Mouse (Mus musculus) hematopoietic stem cell, adult 5-6 weeks (primary cell): ENCODE results near the gene Plcxd2. TPM values are rescaled to one million over a fixed set of nuclear protein-coding genes. Genes with fewer than 3 reads are reported as not detected.

Source experiments
- ATAC-seq, 2 experiments: fragments of 125-278 bp in 1 of 2; replicated peaks in 1 of 2; 2 replicates each; pipeline ENCODE4 v1.8.0; 2016 to 2017; ENCODE audit warnings: inconsistent platforms in 2 of 2, mild to moderate bottlenecking in 2 of 2, moderate number of reproducible peaks in 2 of 2, low read depth in 1 of 2, moderate TSS enrichment in 1 of 2; ENCODE audit not compliant: low FRiP score in 2 of 2, poor library complexity in 2 of 2, severe bottlenecking in 2 of 2, insufficient read depth in 1 of 2, low TSS enrichment in 1 of 2
- total RNA-seq: library from RNA; stranded (forward); fragments of 172-1452, 232-1000 nt; gene quantifications from 2 replicates; pipeline ENCODE4 v1.2.3, GENCODE M21; 2017

The Plcxd2 gene
- total RNA-seq, 1 experiment from 2014 or later: 4.5 TPM

GRCm38 (mm10) chr16:45953394-45953793 is 56.6 kb downstream of the Plcxd2 start, which contains the start of gene Phldb2:
Gene Phldb2, minus strand, starts transcription at chr16:45953598.
- no peak for ATAC-seq

GRCm38 (mm10) chr16:45952501-45952900 is 57.5 kb downstream of the Plcxd2 start:
- ATAC-seq: peak; percentile 88 to 89

GRCm38 (mm10) chr16:45952035-45952434 is 58.0 kb downstream of the Plcxd2 start:
- ATAC-seq: peak in 1 of 2 experiments; percentile 42; a peak in 1 of 4 replicates

DNA sequence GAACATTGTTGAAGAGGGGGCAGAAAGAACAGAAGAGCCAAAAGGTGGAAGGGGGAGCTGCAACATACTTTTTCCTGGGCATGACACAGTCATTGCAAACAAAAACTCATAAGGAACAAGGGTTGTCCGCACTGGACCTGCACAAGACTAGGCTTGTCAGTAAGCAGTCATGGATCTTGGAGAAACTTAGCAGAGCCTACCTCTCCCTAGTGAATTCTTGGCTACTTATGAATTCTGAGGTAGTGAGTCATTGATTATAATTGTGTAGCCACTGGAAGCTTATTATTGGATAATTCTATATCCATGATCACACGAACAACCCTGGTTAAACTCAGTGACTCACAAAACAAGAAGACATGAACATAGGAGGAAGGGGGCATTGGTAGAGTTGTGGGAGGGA is 63.7 kb downstream of the Plcxd2 start:
- no peak for ATAC-seq

GRCm38 (mm10) chr16:45945649-45946048 is 64.4 kb downstream of the Plcxd2 start:
- no peak for ATAC-seq

- no peak for ATAC-seq
Measured at GRCm38 (mm10) chr16:45945174-45945631, 64.8 kb downstream of the Plcxd2 start.

DNA sequence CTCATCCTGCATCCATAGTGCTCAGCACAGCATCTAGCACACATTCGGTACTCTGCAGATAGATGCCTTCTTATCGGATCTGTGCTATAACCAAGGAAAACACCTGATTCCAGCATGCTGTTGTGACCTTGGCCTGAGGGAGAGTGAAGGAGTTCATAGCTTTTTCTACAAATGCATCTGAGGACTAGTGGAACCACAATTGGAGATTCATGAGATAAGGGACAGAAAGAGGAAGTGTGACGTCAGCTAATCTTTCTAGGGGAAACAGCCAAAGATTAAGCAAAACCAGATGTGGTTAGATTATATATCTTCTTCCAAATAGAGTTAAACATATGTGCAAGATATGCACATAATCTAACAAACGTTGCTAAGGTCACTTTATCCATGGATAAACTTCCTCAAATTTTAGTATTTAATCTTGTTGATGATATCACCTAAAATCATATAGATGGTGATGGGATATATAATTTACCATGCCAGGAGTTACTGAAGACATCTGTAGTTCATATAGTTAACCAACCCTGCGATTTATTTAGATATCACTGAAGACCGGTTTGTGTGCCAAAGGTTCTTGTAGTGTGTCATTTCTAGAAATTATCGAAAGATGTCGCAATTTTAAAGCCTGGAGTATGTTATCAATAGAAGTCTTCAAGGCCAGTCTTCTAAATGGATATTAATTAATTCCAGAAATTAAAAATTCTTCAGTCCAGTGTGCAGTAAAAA is 67.7 kb downstream of the Plcxd2 start:
- peak; percentile 91 to 92 for ATAC-seq

DNA sequence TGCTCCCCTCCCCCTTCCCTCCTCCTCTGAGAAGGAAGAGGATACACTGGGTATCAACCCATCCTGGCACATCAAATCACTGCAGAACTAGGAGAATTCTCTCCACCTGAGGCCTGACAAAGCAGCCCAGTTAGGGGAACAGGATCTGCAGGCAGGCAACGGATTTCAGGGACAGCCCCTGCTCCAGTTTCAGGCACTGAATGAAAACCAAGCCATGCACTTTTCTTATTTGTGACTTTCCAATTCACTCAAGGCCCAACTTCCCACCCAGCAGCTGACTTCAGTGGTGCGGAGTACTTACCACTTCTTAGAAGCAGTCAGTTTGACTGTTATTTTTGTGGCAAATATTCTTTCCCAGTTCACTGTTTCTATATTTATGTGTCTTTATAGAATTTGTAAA is 69.3 kb downstream of the Plcxd2 start:
- no peak for ATAC-seq

DNA sequence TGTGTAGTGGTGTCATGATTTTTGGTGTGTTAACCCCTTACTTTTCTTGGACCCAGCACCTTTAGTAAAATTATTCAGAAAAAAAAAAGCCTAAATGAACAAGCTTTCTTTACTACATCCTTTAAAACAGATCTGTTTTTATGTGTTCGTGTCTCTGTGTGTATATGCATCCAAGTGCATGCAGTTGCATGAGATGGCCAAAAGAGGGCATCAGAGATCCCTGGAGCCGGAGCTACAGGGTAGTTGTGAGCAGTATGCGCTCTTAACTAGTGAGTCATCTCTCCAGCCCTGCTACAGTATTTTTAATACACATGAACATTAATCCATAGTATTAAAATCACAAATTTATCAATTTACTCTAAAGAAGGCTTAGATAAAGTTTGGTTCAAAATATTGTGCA is 70.6 kb downstream of the Plcxd2 start:
- ATAC-seq: no peak

DNA sequence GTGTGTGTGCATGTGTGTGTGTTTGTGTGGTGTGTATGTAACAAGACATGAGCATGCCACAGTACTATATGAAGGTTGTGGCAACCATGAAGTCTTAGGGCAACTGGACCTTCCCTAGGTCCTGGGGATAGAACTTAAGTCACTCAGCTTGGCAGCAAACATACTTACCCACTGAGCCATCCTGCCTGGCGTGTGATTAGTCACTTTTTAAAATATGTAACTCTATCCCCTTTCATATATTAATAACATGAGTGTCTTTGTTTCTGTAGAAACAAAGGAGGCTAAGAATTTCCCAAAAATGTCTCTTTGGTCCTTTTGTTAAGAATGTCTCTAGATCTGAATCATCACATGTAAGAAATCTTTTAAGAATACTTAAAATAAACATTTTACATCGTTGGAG is 72.6 kb downstream of the Plcxd2 start:
- ATAC-seq: no peak

- no peak for ATAC-seq
Measured at GRCm38 (mm10) chr16:45936521-45936920, 73.5 kb downstream of the Plcxd2 start.

GRCm38 (mm10) chr16:45935956-45936483 is 74.0 kb downstream of the Plcxd2 start:
- no peak for ATAC-seq

DNA sequence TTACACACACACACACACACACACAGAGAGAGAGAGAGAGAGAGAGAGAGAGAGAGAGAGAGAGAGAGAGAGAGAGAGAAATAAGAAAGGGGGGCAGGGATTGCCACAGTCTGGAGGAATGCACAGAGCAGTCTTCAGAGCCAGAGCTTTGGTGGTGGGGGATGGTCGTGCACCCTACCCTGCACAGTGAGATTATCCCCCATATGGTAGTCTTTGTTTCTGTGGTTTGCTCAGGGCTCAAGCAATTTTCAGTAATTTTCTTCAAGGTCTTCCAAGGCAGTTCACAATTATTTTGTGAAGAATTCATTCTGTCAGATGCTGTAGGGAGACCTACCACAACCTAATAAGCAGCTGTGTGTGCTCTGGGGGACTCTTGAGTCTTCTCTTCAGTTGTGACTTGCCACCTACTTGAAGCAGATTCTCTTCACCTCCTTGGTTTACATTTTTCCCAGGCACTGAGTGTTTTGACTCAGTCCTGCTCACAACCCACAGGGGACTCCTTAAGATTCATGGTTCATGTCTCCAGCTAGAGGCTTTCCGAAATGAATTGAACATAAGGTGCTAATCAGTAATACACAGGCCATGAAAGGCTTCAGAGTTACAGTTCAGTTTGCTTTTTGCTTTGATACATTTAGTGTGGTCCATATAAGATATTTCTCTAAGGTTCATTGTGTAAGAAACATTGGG is 75.2 kb downstream of the Plcxd2 start:
- no peak for ATAC-seq

DNA sequence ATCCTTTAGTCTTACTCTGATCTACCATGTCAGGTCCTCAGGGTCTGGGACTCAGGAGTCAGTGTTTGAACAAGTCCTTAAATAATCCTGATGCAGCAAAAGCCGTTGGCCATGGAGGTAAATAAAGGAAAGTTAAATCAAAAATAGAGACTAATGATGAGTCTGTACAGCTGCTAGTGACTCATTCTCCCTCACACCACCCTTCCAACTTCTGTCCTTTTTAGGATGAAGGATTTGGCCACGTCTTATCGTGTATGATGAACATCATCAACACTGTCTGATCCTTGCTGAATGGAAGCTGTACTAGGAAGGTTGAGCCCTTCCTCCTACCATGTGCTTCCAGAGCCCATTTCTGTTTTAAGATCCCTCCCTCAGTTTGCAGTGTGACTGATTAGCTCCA is 79.7 kb downstream of the Plcxd2 start:
- ATAC-seq: no peak

DNA sequence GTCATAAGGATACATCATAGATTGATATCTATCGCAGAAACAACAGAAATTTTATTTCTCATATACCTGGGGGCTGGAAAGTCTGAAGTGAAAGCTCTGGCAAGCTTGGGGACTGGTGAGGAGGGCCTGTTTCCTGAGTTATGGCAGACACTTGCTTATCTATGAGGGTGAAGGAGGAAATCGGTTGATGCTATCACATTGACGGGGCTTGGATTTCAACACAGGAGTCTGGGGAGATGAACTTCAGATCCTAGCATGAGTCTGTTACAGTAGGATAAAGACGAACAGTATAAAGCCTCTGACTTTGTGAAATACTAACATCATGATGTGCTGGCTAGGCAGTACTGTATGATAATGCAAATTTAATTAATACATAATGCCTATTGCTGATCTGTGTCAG is 81.9 kb downstream of the Plcxd2 start:
- no peak for ATAC-seq

GRCm38 (mm10) chr16:45927601-45928000 is 82.4 kb downstream of the Plcxd2 start:
- no peak for ATAC-seq

- no peak for ATAC-seq
Measured at GRCm38 (mm10) chr16:45926875-45927274, 83.1 kb downstream of the Plcxd2 start.

- no peak for ATAC-seq
Measured at GRCm38 (mm10) chr16:45923731-45924424, 86.1 kb downstream of the Plcxd2 start.
